ENCODE assay signal across 8 mouse cellular contexts in the genomic region with DNA sequence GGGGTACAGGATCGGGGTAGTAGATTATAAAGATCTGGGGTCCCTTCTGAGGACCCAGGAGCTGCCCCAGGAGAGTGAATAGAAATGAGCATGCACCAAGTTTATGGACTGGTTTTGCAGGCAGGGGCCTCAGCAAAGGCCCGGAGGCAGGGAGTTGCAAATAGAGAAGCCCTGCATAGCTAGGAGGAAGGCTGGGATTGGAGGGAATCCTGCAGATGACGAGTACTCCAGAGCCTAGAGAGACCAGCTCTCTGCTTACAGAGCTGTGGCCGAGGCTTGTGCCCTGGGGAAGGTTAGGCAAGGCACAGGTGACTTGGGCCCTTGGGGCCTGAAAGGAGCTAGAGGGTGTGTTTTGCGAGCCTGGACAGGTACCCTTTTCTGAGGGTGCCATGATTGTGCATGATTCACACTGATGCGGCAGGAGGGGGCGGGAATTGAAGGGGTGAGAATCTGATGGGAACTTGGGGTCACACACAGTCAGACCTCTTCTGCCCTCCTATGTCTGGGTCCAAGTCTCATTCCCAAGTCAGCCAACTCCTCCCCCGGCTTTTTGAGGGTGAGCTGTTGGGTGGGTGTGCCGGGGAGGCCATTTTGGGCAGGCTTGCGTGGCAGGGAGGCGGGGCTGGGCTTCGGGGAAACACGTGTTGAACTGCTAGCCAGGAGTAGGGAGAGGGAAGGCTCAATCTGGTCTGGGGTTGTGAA. TPM values are rescaled to one million over a fixed set of nuclear protein-coding genes. Genes with fewer than 3 reads are reported as not detected.
A peak's percentile ranks its signal among the peaks of the same experiment; 100 is the strongest.
DNase-seq lines count a peak whose midpoint lies in the region; ATAC-seq and TF ChIP-seq lines count a peak whose summit lies in the region.

No protein-coding gene starts in this region.

- H3K9ac ChIP-seq in kidney, embryonic 14.5 days (ENCODE audit: low read depth, low read length), result peak overlapping the region; percentile 95
- H3K9ac ChIP-seq in liver, embryonic 12.5 days, result 0 out of 2 replicates have a peak overlapping the region, but pooled peaks have one; percentile 65

- 0 out of 2 replicates have a peak overlapping the region, but pooled peaks have one; percentile 91 for H3K27ac ChIP-seq in cortical plate, adult 2 months (ENCODE audit: insufficient read depth, low read length)
- peak overlapping the region; percentile 99 for H3K27ac ChIP-seq in kidney, embryonic 14.5 days (ENCODE audit: low read depth, low read length)
- peak overlapping the region; percentile 89 for H3K27ac ChIP-seq in liver, embryonic 12.5 days

- H3K4me3 ChIP-seq in cortical plate, adult 2 months (ENCODE audit: insufficient read depth, low read length), result peak overlapping the region; percentile 96
- peak overlapping the region; percentile 72 for H3K4me3 ChIP-seq in kidney, embryonic 14.5 days (ENCODE audit: low read length)
- peak overlapping the region; percentile 60 for H3K4me3 ChIP-seq in liver, embryonic 12.5 days

- WGBS in kidney, embryonic 14.5 days, result 4% methylated on average over 13 of the region's 13 CpGs
- 28% methylated on average over 13 of the region's 13 CpGs for WGBS in liver, embryonic 12.5 days (ENCODE audit: insufficient replicate concordance)

- no peak for TF ChIP-seq CTCF in cortical plate, adult 2 months (IDR thresholded peaks at IDR 0.05; ENCODE audit: extremely low read depth, insufficient read depth, low read length)

- TF ChIP-seq POLR2A in cortical plate, adult 2 months (IDR thresholded peaks at IDR 0.05; ENCODE audit: extremely low read depth, insufficient read depth, low read length), result peak; percentile 49; the same call in 1 of the 2 replicates

- peak; percentile 87 for DNase-seq in MN1 (ENCODE audit: low spot score)
- peak; percentile 66 to 79 for DNase-seq in gastrocnemius, postnatal 4 days (ENCODE audit: low spot score in 2 of 2)
- DNase-seq in retina, embryonic 14.5 days (ENCODE audit: low spot score), result peak; percentile 70
- DNase-seq in thymus, adult 18-20 months, result no peak
- DNase-seq in natural killer cell, adult 2 months (ENCODE audit: low spot score in 2 of 2), result no peak

- peaks cover 7% of the 10 kb centered on the region for H3K4me1 ChIP-seq in cortical plate, adult 2 months (ENCODE audit: control insufficient read depth, insufficient read depth, low read length)
- H3K4me1 ChIP-seq in kidney, embryonic 14.5 days (ENCODE audit: control insufficient read depth, insufficient read depth, low read length), result peaks cover 19% of the 10 kb centered on the region
- H3K4me1 ChIP-seq in liver, embryonic 12.5 days, result peaks cover 48% of the 10 kb centered on the region

- H3K9me3 ChIP-seq in kidney, embryonic 14.5 days (ENCODE audit: control insufficient read depth, low read length), result no peaks in the 10 kb centered on the region
- no peaks in the 10 kb centered on the region for H3K9me3 ChIP-seq in liver, embryonic 12.5 days (replicated peaks)

- no peaks in the 10 kb centered on the region for H3K27me3 ChIP-seq in kidney, embryonic 14.5 days (ENCODE audit: control insufficient read depth, insufficient read depth, low read length)
- peaks cover 67% of the 10 kb centered on the region for H3K27me3 ChIP-seq in liver, embryonic 12.5 days (replicated peaks)

- ATAC-seq in kidney, embryonic 14.5 days (ENCODE audit: low FRiP score, low TSS enrichment), result no peak
- peak; percentile 9; the same call in 1 of the 2 replicates for ATAC-seq in liver, embryonic 12.5 days

- peaks cover 16% of the 10 kb centered on the region for H3K36me3 ChIP-seq in kidney, embryonic 14.5 days (ENCODE audit: control insufficient read depth, insufficient read depth, low read length)
- H3K36me3 ChIP-seq in liver, embryonic 12.5 days, result peaks cover 6% of the 10 kb centered on the region; the same call in 1 of the 2 replicates

- peak overlapping the region; percentile 81 for H3K4me2 ChIP-seq in kidney, embryonic 14.5 days (replicated peaks; ENCODE audit: low read depth, low read length)
- peak overlapping the region; percentile 68 for H3K4me2 ChIP-seq in liver, embryonic 12.5 days

RNA-seq across cellular contexts. Expression of a gene that starts 3.0 kb away (rescaled TPM):
- 260 and 267 TPM in 2 replicates for polyA plus RNA-seq in cortical plate, adult 2 months (2012; rRNA removed)
- total RNA-seq in gastrocnemius, postnatal 4 days (2021), result 100 to 1,000 TPM; 182 to 208 TPM
- 312 and 390 TPM in 2 replicates for polyA plus RNA-seq in kidney, embryonic 14.5 days (2014; fragmentation: Nextera tagmentation; extraction: Ambion mirVana)
- polyA plus RNA-seq in liver, embryonic 12.5 days (2016; fragmentation: Nextera tagmentation; extraction: Ambion mirVana), result 69.1 and 69.4 TPM in 2 replicates

RNA-seq across cellular contexts. Expression of a gene that starts 56.6 kb away (rescaled TPM):
- polyA plus RNA-seq in cortical plate, adult 2 months (2012; rRNA removed), result 2,590 and 2,602 TPM in 2 replicates
- total RNA-seq in gastrocnemius, postnatal 4 days (2021), result 1,000 to 10,000 TPM; 2,802 to 2,810 TPM
- 14,375 and 16,963 TPM in 2 replicates for polyA plus RNA-seq in kidney, embryonic 14.5 days (2014; fragmentation: Nextera tagmentation; extraction: Ambion mirVana)
- polyA plus RNA-seq in liver, embryonic 12.5 days (2016; fragmentation: Nextera tagmentation; extraction: Ambion mirVana), result 7,775 and 7,997 TPM in 2 replicates

Comparison
In these comparisons a context has a peak if more than half of its experiments do, and no peak if none do; other contexts are left out.
1. DNase-seq: peak in MN1 (single experiment), gastrocnemius, postnatal 4 days (2 of 2) and retina, embryonic 14.5 days (single experiment); none in thymus, adult 18-20 months (0 of 2) and natural killer cell, adult 2 months (0 of 2).
2. Peak in every context shown above with its lines, with median percentiles within 50 percentile points of each other: H3K27ac ChIP-seq and H3K4me3 ChIP-seq.